Mouse (Mus musculus) cerebellum, adult 9-10 months (tissue): ENCODE measurements at regions not wholly inside any gene's neighbourhood (a gene's known extent, or its start where the extent isn't known, plus 50 kb on each side); places are given as distances from the start of the nearest gene placed in this dataset.

Experiments used
- DNase-seq: peaks from one replicate; pipeline ENCODE4 v3.0.0; 2022

- DNase-seq = no peak
These were observed 280.6 kb downstream of the Fsip2 start for GRCm38 (mm10) chr2:83224018-83224417.

GRCm38 (mm10) chr2:83226198-83226597 lies 282.8 kb downstream of the Fsip2 start:
- DNase-seq = no peak

- DNase-seq = no peak
These were observed 308.0 kb downstream of the Fsip2 start for GRCm38 (mm10) chr2:83251173-83252101.

GRCm38 (mm10) chr2:83256811-83257321 lies 313.4 kb downstream of the Fsip2 start:
- no peak for DNase-seq

- DNase-seq = no peak
These were observed 315.2 kb downstream of the Fsip2 start for GRCm38 (mm10) chr2:83258613-83259012.

GRCm38 (mm10) chr2:83303515-83303914 lies 340.7 kb upstream of the Zc3h15 start:
- DNase-seq = no peak

- no peak for DNase-seq
These were observed 312.0 kb upstream of the Zc3h15 start for GRCm38 (mm10) chr2:83332056-83332769.

- DNase-seq = no peak
These were observed 311.5 kb upstream of the Zc3h15 start for GRCm38 (mm10) chr2:83332770-83333157.

GRCm38 (mm10) chr2:83337364-83337763 lies 306.9 kb upstream of the Zc3h15 start:
- DNase-seq = peak; percentile 14

GRCm38 (mm10) chr2:83340168-83340567 lies 304.1 kb upstream of the Zc3h15 start:
- DNase-seq = no peak
